Mouse (Mus musculus) urinary bladder, adult 18-20 months (tissue): Measurements from ENCODE around the gene Slc35b2.

ENCODE experiments used
- DNase-seq, 2 experiments: peaks; one replicate each; pipeline ENCODE4 v3.0.0; 2022; ENCODE audit warnings: low spot score in 2 of 2, mixed read lengths in 2 of 2

Slc35b2 gene

GRCm38 (mm10) chr17:45599446-45600242, 36.0 kb downstream of the Slc35b2 start, which contains the start of gene Slc29a1:
TSS of gene Slc29a1 (minus strand) at chr17:45599606.
- DNase-seq = no peak

- no peak for DNase-seq
These were observed 36.6 kb downstream of the Slc35b2 start for GRCm38 (mm10) chr17:45600267-45600666.

- DNase-seq = no peak
These were observed 37.7 kb downstream of the Slc35b2 start for GRCm38 (mm10) chr17:45601325-45601724.

GRCm38 (mm10) chr17:45601877-45602304, 38.2 kb downstream of the Slc35b2 start, which contains the start of gene Mymx:
TSS of gene Mymx (minus strand) at chr17:45602102.
- no peak for DNase-seq

- DNase-seq = no peak
These were observed 39.3 kb downstream of the Slc35b2 start for GRCm38 (mm10) chr17:45602984-45603383.

GRCm38 (mm10) chr17:45606992-45607879, 43.6 kb downstream of the Slc35b2 start:
- no peak for DNase-seq

GRCm38 (mm10) chr17:45608396-45608795, 44.7 kb downstream of the Slc35b2 start:
- no peak for DNase-seq

- no peak for DNase-seq
These were observed 46.6 kb downstream of the Slc35b2 start for GRCm38 (mm10) chr17:45610144-45610866.

- DNase-seq = no peak
These were observed 48.3 kb downstream of the Slc35b2 start for GRCm38 (mm10) chr17:45612008-45612407.

GRCm38 (mm10) chr17:45612921-45613320, 49.2 kb downstream of the Slc35b2 start:
- no peak for DNase-seq

- no peak for DNase-seq
These were observed 52.5 kb downstream of the Slc35b2 start for GRCm38 (mm10) chr17:45616046-45616650.

GRCm38 (mm10) chr17:45616679-45617078, 53.0 kb downstream of the Slc35b2 start:
- DNase-seq = no peak
